Comparison of ENCODE assay signal across 7 mouse cellular contexts in the genomic region with DNA sequence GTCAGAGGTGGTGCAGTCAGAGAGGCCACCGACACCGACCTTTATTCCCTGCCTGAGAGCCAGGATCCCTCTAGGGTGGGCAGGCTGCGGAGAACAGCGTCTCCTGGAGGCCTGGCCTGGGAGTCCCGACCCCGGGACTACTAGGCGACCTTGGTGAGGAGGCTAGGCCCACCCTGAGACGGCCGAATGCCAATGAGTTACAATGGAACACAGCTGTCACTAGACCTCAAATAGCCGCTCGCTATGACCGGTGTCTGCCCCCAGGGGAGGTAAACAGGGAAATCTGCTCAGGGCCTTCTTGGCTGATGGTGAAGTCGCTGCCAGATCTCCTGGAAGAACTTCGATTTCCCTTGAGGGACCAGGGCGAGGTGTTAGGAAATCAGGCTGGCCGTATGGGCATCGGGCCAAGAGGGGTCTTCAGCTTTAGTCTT. TPM values are rescaled to one million over a fixed set of nuclear protein-coding genes. Genes with fewer than 3 reads are reported as not detected.
DNase-seq lines count a peak whose midpoint lies in the region; ATAC-seq lines count a peak whose summit lies in the region.

No protein-coding gene starts in this region.

- peaks cover 39% of the 10 kb centered on the region for H3K4me1 ChIP-seq in heart, embryonic 15.5 days (replicated peaks)
- peaks cover 25% of the 10 kb centered on the region for H3K4me1 ChIP-seq in lung, embryonic 16.5 days (replicated peaks; ENCODE audit: control insufficient read depth, insufficient read depth, low read length)

- peak; percentile 71 for DNase-seq in MN1 (ENCODE audit: low spot score)
- peak; percentile 30 to 39 for DNase-seq in adrenal gland, postnatal 4 days (ENCODE audit: low spot score in 2 of 2)
- peak; percentile 71 for DNase-seq in kidney, postnatal 10 days
- DNase-seq in ovary, postnatal 10 days (ENCODE audit: low spot score), result peak; percentile 9

- 2% methylated on average over 17 of the region's 17 CpGs for WGBS in heart, embryonic 15.5 days
- 5% methylated on average over 17 of the region's 17 CpGs for WGBS in lung, embryonic 16.5 days

- H3K9me3 ChIP-seq in heart, embryonic 15.5 days (replicated peaks), result no peaks in the 10 kb centered on the region
- no peaks in the 10 kb centered on the region for H3K9me3 ChIP-seq in lung, embryonic 16.5 days (ENCODE audit: control insufficient read depth, low read length)

- H3K4me2 ChIP-seq in heart, embryonic 15.5 days, result peak overlapping the region; percentile 88
- peak overlapping the region; percentile 89 for H3K4me2 ChIP-seq in lung, embryonic 16.5 days (ENCODE audit: low read depth, low read length)

- H3K9ac ChIP-seq in heart, embryonic 15.5 days, result peak overlapping the region; percentile 81
- peak overlapping the region; percentile 81 for H3K9ac ChIP-seq in lung, embryonic 16.5 days (ENCODE audit: low read length)

- peaks cover 34% of the 10 kb centered on the region for H3K36me3 ChIP-seq in heart, embryonic 15.5 days
- peaks cover 13% of the 10 kb centered on the region for H3K36me3 ChIP-seq in lung, embryonic 16.5 days (ENCODE audit: control insufficient read depth, insufficient read depth, low read length)

- H3K4me3 ChIP-seq in heart, embryonic 15.5 days, result peak overlapping the region; percentile 91
- H3K4me3 ChIP-seq in lung, embryonic 16.5 days (ENCODE audit: low read length), result peak overlapping the region; percentile 70

- peak; percentile 73 for ATAC-seq in erythroid progenitor cell, adult 5-6 weeks (replicated peaks; ENCODE audit: low FRiP score, poor library complexity, severe bottlenecking)
- ATAC-seq in heart, embryonic 15.5 days (replicated peaks; ENCODE audit: insufficient number of reproducible peaks, insufficient read depth, low FRiP score, low read depth), result peak; percentile 57
- peak; percentile 56 for ATAC-seq in lung, embryonic 16.5 days (ENCODE audit: low read depth)

- no peaks in the 10 kb centered on the region for H3K27me3 ChIP-seq in heart, embryonic 15.5 days
- no peaks in the 10 kb centered on the region for H3K27me3 ChIP-seq in lung, embryonic 16.5 days (ENCODE audit: control insufficient read depth, insufficient read depth, low read depth, low read length)

- H3K27ac ChIP-seq in heart, embryonic 15.5 days, result peak overlapping the region; percentile 91
- H3K27ac ChIP-seq in lung, embryonic 16.5 days (ENCODE audit: low read length), result peak overlapping the region; percentile 61

RNA-seq across cellular contexts. Expression of a gene that starts 0.7 kb away (rescaled TPM):
- total RNA-seq in adrenal gland, postnatal 4 days (2021), result 10 to 100 TPM; 35.5 to 39.9 TPM
- 3.6 and 9.6 TPM in 2 replicates for total RNA-seq in erythroid progenitor cell, adult 5-6 weeks (2015; ENCODE audit: low replicate concordance)
- total RNA-seq in erythroid progenitor cell, adult 5-6 weeks (2017; ENCODE audit: low replicate concordance), result 7.1 and 11.0 TPM in 2 replicates
- polyA plus RNA-seq in heart, embryonic 15.5 days (2015; fragmentation: Nextera tagmentation; extraction: Ambion mirVana), result 14.3 and 15.1 TPM in 2 replicates
- polyA plus RNA-seq in lung, embryonic 16.5 days (2015; fragmentation: Nextera tagmentation; extraction: Ambion mirVana), result 21.6 and 22.6 TPM in 2 replicates

RNA-seq across cellular contexts. Expression of a gene that starts 9.1 kb away (rescaled TPM):
- 10 to 100 TPM; 24.1 to 28.1 TPM for total RNA-seq in adrenal gland, postnatal 4 days (2021)
- 55.9 and 62.0 TPM in 2 replicates for total RNA-seq in erythroid progenitor cell, adult 5-6 weeks (2015; ENCODE audit: low replicate concordance)
- total RNA-seq in erythroid progenitor cell, adult 5-6 weeks (2017; ENCODE audit: low replicate concordance), result 21.4 and 37.2 TPM in 2 replicates
- 41.0 and 50.5 TPM in 2 replicates for polyA plus RNA-seq in heart, embryonic 15.5 days (2015; fragmentation: Nextera tagmentation; extraction: Ambion mirVana)
- 80.3 and 88.7 TPM in 2 replicates for polyA plus RNA-seq in lung, embryonic 16.5 days (2015; fragmentation: Nextera tagmentation; extraction: Ambion mirVana)

RNA-seq across cellular contexts. Expression of a gene that starts 50.8 kb away (rescaled TPM):
- 10 to 100 TPM; 12.4 to 14.0 TPM for total RNA-seq in adrenal gland, postnatal 4 days (2021)
- total RNA-seq in erythroid progenitor cell, adult 5-6 weeks (2015; ENCODE audit: low replicate concordance), result 0.72 TPM in 1 of 2 replicates, not detected in the other
- not detected in 2 replicates for total RNA-seq in erythroid progenitor cell, adult 5-6 weeks (2017; ENCODE audit: low replicate concordance)
- polyA plus RNA-seq in heart, embryonic 15.5 days (2015; fragmentation: Nextera tagmentation; extraction: Ambion mirVana), result 2.5 and 3.3 TPM in 2 replicates
- polyA plus RNA-seq in lung, embryonic 16.5 days (2015; fragmentation: Nextera tagmentation; extraction: Ambion mirVana), result 2.5 and 3.5 TPM in 2 replicates

Comparison
In these comparisons a context has a peak if more than half of its experiments do, and no peak if none do; other contexts are left out.
1. Peak in every context shown above with its lines: DNase-seq, ATAC-seq, H3K4me3 ChIP-seq and H3K27ac ChIP-seq.
2. DNase-seq: peak in every context shown above with its lines; median percentile 71 in MN1; 71 in kidney, postnatal 10 days; 34 in adrenal gland, postnatal 4 days; 9 in ovary, postnatal 10 days.
3. RNA of a gene that starts 50.8 kb away (total RNA-seq): 12.4 to 14.0 TPM in adrenal gland, postnatal 4 days; 0.72 TPM in erythroid progenitor cell, adult 5-6 weeks; every median in the first group is over 4 times any median in the second.